8 mouse cellular contexts compared by ENCODE assay signal in genomic region chr3:142700442-142701322, GRCm38 (mm10). TPM values are rescaled to one million over a fixed set of nuclear protein-coding genes. Genes with fewer than 3 reads are reported as not detected.
DNase-seq lines count a peak whose midpoint lies in the region; ATAC-seq lines count a peak whose summit lies in the region.

Gene Kyat3 (plus strand): TSS chr3:142701051.

- H3K9ac ChIP-seq in hindbrain, embryonic 15.5 days, result peak within 1 kb of the TSS; percentile 53

- peak; percentile 99 for DNase-seq in R1 (ENCODE audit: low read depth, low spot score)
- peak; percentile 85 to 87 for DNase-seq in cerebellum, postnatal 36 days
- peak; percentile 89 to 94 for DNase-seq in frontal cortex, postnatal 36 days (ENCODE audit: low spot score in 2 of 2)
- peak; percentile 92 for DNase-seq in left cerebral cortex, adult 11 months (ENCODE audit: low spot score)
- DNase-seq in lung, postnatal 4 days, result peak; percentile 93 to 95
- peak; percentile 80 for DNase-seq in retina, postnatal 7 days (ENCODE audit: low read depth, low spot score)
- peak; percentile 76 for DNase-seq in urinary bladder, adult 2 months (ENCODE audit: low spot score)

- H3K27ac ChIP-seq in hindbrain, embryonic 15.5 days (replicated peaks), result peak within 1 kb of the TSS; percentile 46

- no peaks in the 10 kb centered on the region for H3K36me3 ChIP-seq in hindbrain, embryonic 15.5 days

- peak; percentile 100 for ATAC-seq in hindbrain, embryonic 15.5 days (ENCODE audit: low FRiP score, low read depth)

- peaks cover 5% of the 10 kb centered on the region; the same call in 1 of the 2 replicates for H3K27me3 ChIP-seq in hindbrain, embryonic 15.5 days

- no peaks in the 10 kb centered on the region for H3K9me3 ChIP-seq in hindbrain, embryonic 15.5 days

- WGBS in hindbrain, embryonic 15.5 days, result under 1% methylated on average over 48 of the region's 48 CpGs

- peak within 1 kb of the TSS; percentile 97 for H3K4me2 ChIP-seq in hindbrain, embryonic 15.5 days

- peak within 1 kb of the TSS; percentile 72 for H3K4me3 ChIP-seq in hindbrain, embryonic 15.5 days

- H3K4me1 ChIP-seq in hindbrain, embryonic 15.5 days (replicated peaks), result peaks cover 14% of the 10 kb centered on the region

RNA-seq across cellular contexts. Expression of gene Kyat3, which starts in this region (rescaled TPM):
- polyA plus RNA-seq in hindbrain, embryonic 15.5 days (2015; fragmentation: Nextera tagmentation; extraction: Ambion mirVana), result 5.4 and 5.6 TPM in 2 replicates
- polyA plus RNA-seq in urinary bladder, adult 2 months (2012; rRNA removed), result 8.4 and 9.0 TPM in 2 replicates

Comparison
In these comparisons a context has a peak if more than half of its experiments do, and no peak if none do; other contexts are left out.
1. Peak in every context shown above with its lines: DNase-seq, ATAC-seq, H3K4me3 ChIP-seq and H3K27ac ChIP-seq.